Mouse (Mus musculus) adrenal gland, adult 2 months (tissue): Measurements from ENCODE around the gene Gnpat. TPM values are rescaled to one million over a fixed set of nuclear protein-coding genes. Genes with fewer than 3 reads are reported as not detected.

Source experiments
- DNase-seq: peaks from one replicate; pipeline ENCODE4 v3.0.0; 2021
- polyA plus RNA-seq: library from polyadenylated mRNA; depleted of rRNA; stranded (reverse); fragments of >200 nt; gene quantifications from 2 replicates; pipeline ENCODE4 v1.2.3, GENCODE M21; 2012
- total RNA-seq, 2 experiments: library from RNA; stranded (reverse); gene quantifications; 2 replicates each; pipeline ENCODE4 v1.2.3; 2021

Gnpat gene
- total and polyA plus RNA-seq, 3 experiments, result 66.9 to 108 (median 81.0) TPM

GRCm38 (mm10) chr8:124898251-124898905 is 35.5 kb downstream of the Gnpat start:
- DNase-seq, result no peak

GRCm38 (mm10) chr8:124903198-124903597 is 40.4 kb downstream of the Gnpat start:
- no peak for DNase-seq

- no peak for DNase-seq
These were observed 42.6 kb downstream of the Gnpat start for GRCm38 (mm10) chr8:124905482-124905881.

GRCm38 (mm10) chr8:124909936-124910335 is 47.1 kb downstream of the Gnpat start:
- DNase-seq, result peak; percentile 51

- DNase-seq, result no peak
These were observed 47.5 kb downstream of the Gnpat start for GRCm38 (mm10) chr8:124910349-124910748.

GRCm38 (mm10) chr8:124911938-124912872 is 49.4 kb downstream of the Gnpat start:
- no peak for DNase-seq

- no peak for DNase-seq
These were observed 51.2 kb downstream of the Gnpat start for GRCm38 (mm10) chr8:124914061-124914460.

- no peak for DNase-seq
These were observed 55.1 kb downstream of the Gnpat start for GRCm38 (mm10) chr8:124917741-124918484.

- peak; percentile 53 for DNase-seq
These were observed 58.8 kb downstream of the Gnpat start for GRCm38 (mm10) chr8:124921369-124922279.

GRCm38 (mm10) chr8:124922490-124923089 is 59.8 kb downstream of the Gnpat start:
- peak; percentile 42 for DNase-seq

GRCm38 (mm10) chr8:124923971-124924652 is 61.3 kb downstream of the Gnpat start:
- peak; percentile 61 for DNase-seq

- DNase-seq, result peak; percentile 42
These were observed 62.9 kb downstream of the Gnpat start for GRCm38 (mm10) chr8:124925544-124926266.

GRCm38 (mm10) chr8:124926351-124926771 is 63.5 kb downstream of the Gnpat start:
- DNase-seq, result peak; percentile 57

- DNase-seq, result no peak
These were observed 66.2 kb downstream of the Gnpat start for GRCm38 (mm10) chr8:124929006-124929405.

GRCm38 (mm10) chr8:124930086-124930485 is 67.3 kb downstream of the Gnpat start:
- no peak for DNase-seq

- DNase-seq, result no peak
These were observed 67.8 kb downstream of the Gnpat start for GRCm38 (mm10) chr8:124930649-124931048.

- DNase-seq, result no peak
These were observed 69.6 kb downstream of the Gnpat start for GRCm38 (mm10) chr8:124932435-124932834.

- DNase-seq, result no peak
These were observed 72.3 kb downstream of the Gnpat start for GRCm38 (mm10) chr8:124935116-124935515.

GRCm38 (mm10) chr8:124936699-124937098 is 73.9 kb downstream of the Gnpat start:
- no peak for DNase-seq
